Mouse (Mus musculus) thymus, adult 2 months (tissue): ENCODE results near the gene Cdc42bpa.

Experiments used
- CTCF ChIP-seq: fragments of 200-500 bp; IDR thresholded peaks from 2 replicates; pipeline ENCODE4 v1.5.1; 2012; ENCODE audit warnings: mild to moderate bottlenecking, control low read depth, low read length, moderate library complexity, borderline replicate concordance; ENCODE audit not compliant: control insufficient read depth, poor library complexity, insufficient read depth; ENCODE audit errors: extremely low read depth
- POLR2A ChIP-seq: fragments of 200-500 bp; IDR thresholded peaks from 2 replicates; pipeline ENCODE4 v1.6.1; 2012; ENCODE audit warnings: mild to moderate bottlenecking, low read length, control low read depth, moderate library complexity; ENCODE audit not compliant: control insufficient read depth, poor library complexity, insufficient read depth; ENCODE audit errors: extremely low read depth

- TF ChIP-seq POLR2A (no peak), CTCF (no peak)
Measured at GRCm38 (mm10) chr1:180139158-180139557, 178.9 kb downstream of the Cdc42bpa start.
